Mouse (Mus musculus) activated CD4-positive, CD25-positive, alpha-beta regulatory T cell, adult 9 weeks (primary cell): ENCODE measurements around the gene Lin7b. TPM values are rescaled to one million over a fixed set of nuclear protein-coding genes. Genes with fewer than 3 reads are reported as not detected.

Experiments
- polyA plus RNA-seq: library from polyadenylated mRNA; unstranded; fragments of 100-300 nt; shearing (Covaris generic); gene quantifications from one replicate; pipeline ENCODE4 v1.2.1, GENCODE M21; 2017

Gene Lin7b
- polyA plus RNA-seq = 0.89 TPM

GRCm38 (mm10) chr7:45370475-45371311, at the start of gene Lin7b:
Gene Lin7b (minus strand): TSS chr7:45370583.

GRCm38 (mm10) chr7:45413113-45413863, 42.9 kb upstream of the Lin7b start, which contains the start of gene Ntf5:
Gene Ntf5 (plus strand): TSS chr7:45413695.

GRCm38 (mm10) chr7:45405091-45406075, 35.0 kb upstream of the Lin7b start, which contains the start of gene Kcna7:
Gene Kcna7 (plus strand): TSS chr7:45405653.

GRCm38 (mm10) chr7:45395578-45396336, 25.4 kb upstream of the Lin7b start, which contains the start of gene Snrnp70:
Gene Snrnp70 (minus strand): TSS chr7:45395742.

GRCm38 (mm10) chr7:45366652-45367019, 3.7 kb downstream of the Lin7b start, which contains the start of gene Ppfia3:
Gene Ppfia3 (minus strand): TSS chr7:45367019.

GRCm38 (mm10) chr7:45335056-45335455, 35.3 kb downstream of the Lin7b start, which contains the start of gene Hrc:
Gene Hrc (plus strand): TSS chr7:45335290.

GRCm38 (mm10) chr7:45333431-45333982, 36.9 kb downstream of the Lin7b start, which contains the start of gene Trpm4:
Gene Trpm4 (minus strand): TSS chr7:45333780.

Other genes with a start within 250 kb of the Lin7b start
- gene Rps11, start 246.1 kb downstream of the Lin7b start, polyA plus RNA-seq = 3,104 TPM
- 2,649 TPM for gene Rpl13a, start 241.8 kb downstream of the Lin7b start, polyA plus RNA-seq
- gene Gm45713, start 234.4 kb downstream of the Lin7b start, polyA plus RNA-seq = not detected
- 220 TPM for gene Flt3l, start 234.2 kb downstream of the Lin7b start, polyA plus RNA-seq
- gene Pih1d1, start 216.3 kb downstream of the Lin7b start, polyA plus RNA-seq = 55.1 TPM
- gene Aldh16a1, start 216.0 kb downstream of the Lin7b start, polyA plus RNA-seq = 64.8 TPM
- gene Slc17a7, start 206.6 kb downstream of the Lin7b start, polyA plus RNA-seq = not detected
- not detected for gene Gfy, start 191.0 kb downstream of the Lin7b start, polyA plus RNA-seq
- not detected for gene Pth2, start 189.6 kb downstream of the Lin7b start, polyA plus RNA-seq
- 0.12 TPM for gene Ccdc155, start 165.7 kb downstream of the Lin7b start, polyA plus RNA-seq
- gene Dkkl1, start 158.4 kb downstream of the Lin7b start, polyA plus RNA-seq = 16.3 TPM
- 3.0 TPM for gene Tead2, start 154.8 kb downstream of the Lin7b start, polyA plus RNA-seq
- gene Cd37, start 131.5 kb downstream of the Lin7b start, polyA plus RNA-seq = 641 TPM
- not detected for gene Slc6a16, start 129.5 kb downstream of the Lin7b start, polyA plus RNA-seq
- not detected for gene Slc6a21, start 93.1 kb downstream of the Lin7b start, polyA plus RNA-seq
- 11.7 TPM for gene Trpm4, start 36.8 kb downstream of the Lin7b start, polyA plus RNA-seq
- not detected for gene Hrc, start 35.3 kb downstream of the Lin7b start, polyA plus RNA-seq
- 0.12 TPM for gene Ppfia3, start 3.6 kb downstream of the Lin7b start, polyA plus RNA-seq
- 263 TPM for gene Snrnp70, start 25.2 kb upstream of the Lin7b start, polyA plus RNA-seq
- gene Kcna7, start 35.1 kb upstream of the Lin7b start, polyA plus RNA-seq = not detected
- 0.92 TPM for gene Ntf5, start 43.1 kb upstream of the Lin7b start, polyA plus RNA-seq
- not detected for gene Lhb, start 50.2 kb upstream of the Lin7b start, polyA plus RNA-seq
- 19.6 TPM for gene Gys1, start 64.3 kb upstream of the Lin7b start, polyA plus RNA-seq
- gene Ruvbl2, start 67.5 kb upstream of the Lin7b start, polyA plus RNA-seq = 67.2 TPM
- gene Ftl1, start 89.3 kb upstream of the Lin7b start, polyA plus RNA-seq = 2,196 TPM
- gene Bax, start 96.3 kb upstream of the Lin7b start, polyA plus RNA-seq = 249 TPM
- 1.7 TPM for gene Tulp2, start 111.3 kb upstream of the Lin7b start, polyA plus RNA-seq
- gene Gm45808, start 116.2 kb upstream of the Lin7b start, polyA plus RNA-seq = 0.88 TPM
- 1.0 TPM for gene Dhdh, start 118.2 kb upstream of the Lin7b start, polyA plus RNA-seq
- gene Nucb1, start 139.8 kb upstream of the Lin7b start, polyA plus RNA-seq = 289 TPM
- gene Ppp1r15a, start 155.7 kb upstream of the Lin7b start, polyA plus RNA-seq = 59.4 TPM
- gene Plekha4, start 155.7 kb upstream of the Lin7b start, polyA plus RNA-seq = 0.40 TPM
- 1.9 TPM for gene Hsd17b14, start 184.3 kb upstream of the Lin7b start, polyA plus RNA-seq
- 64.7 TPM for gene Bcat2, start 199.6 kb upstream of the Lin7b start, polyA plus RNA-seq
- not detected for gene Fgf21, start 244.9 kb upstream of the Lin7b start, polyA plus RNA-seq
- gene Fut1, start 246.7 kb upstream of the Lin7b start, polyA plus RNA-seq = not detected